Mouse (Mus musculus): ENCODE data around the gene Fxyd2.

DNA sequence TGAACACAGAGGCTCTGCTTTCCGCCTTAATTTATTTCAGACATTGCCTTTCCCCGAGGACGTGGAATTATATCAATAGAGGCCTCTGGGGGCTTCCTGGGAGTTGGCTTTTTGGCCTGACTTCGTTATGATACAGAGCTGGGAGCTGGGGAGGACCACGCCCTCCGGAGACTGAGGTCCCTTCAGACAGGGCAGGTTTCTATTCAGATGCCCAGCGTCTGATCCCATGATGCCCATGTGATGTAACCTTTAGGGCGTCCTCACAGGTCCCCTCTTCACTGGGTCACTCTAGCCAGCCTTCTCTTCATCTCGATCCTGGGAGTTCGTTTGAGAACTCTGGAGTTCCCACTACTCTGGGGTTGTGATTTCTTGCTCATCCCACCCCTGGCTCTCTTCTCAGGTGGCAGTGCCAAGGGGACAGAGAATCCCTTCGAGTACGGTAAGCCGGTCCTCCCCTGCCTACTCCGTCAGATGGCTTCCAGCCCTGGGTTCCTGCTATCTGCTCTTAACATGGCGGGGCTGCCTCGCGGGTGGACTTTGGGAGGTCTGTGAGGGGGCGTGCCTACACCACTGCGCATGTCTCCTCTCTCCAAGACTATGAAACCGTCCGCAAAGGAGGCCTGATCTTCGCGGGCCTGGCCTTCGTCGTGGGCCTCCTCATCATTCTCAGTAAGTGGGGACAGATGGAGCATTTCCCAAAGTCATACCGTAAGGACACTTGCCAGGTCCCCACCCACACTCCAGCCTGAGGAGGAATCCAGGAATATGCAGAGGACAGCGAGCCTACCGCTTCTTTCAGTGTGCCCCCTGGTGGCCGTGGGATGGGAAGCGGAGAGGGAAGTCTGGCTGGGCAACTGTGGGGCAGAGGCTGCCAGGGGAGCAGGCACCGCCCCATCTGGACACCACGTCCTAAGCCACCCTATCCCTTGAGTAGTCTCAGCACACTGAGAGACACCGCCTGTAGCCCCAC is 8.5 kb downstream of the Fxyd2 start:
- TF ChIP-seq POLR2A (IDR thresholded peaks at IDR 0.05; ENCODE audit: low read depth, low read length) (no peak), CTCF (IDR thresholded peaks at IDR 0.05; ENCODE audit: extremely low read depth, insufficient read depth, insufficient read length, insufficient replicate concordance) (peak; percentile 69; the same call in 1 of the 2 replicates)

Measured in spleen, adult 2 months (tissue).